Mouse (Mus musculus): ENCODE measurements around the gene Mecr. TPM values are rescaled to one million over a fixed set of nuclear protein-coding genes. Genes with fewer than 3 reads are reported as not detected.

Mecr gene
- polyA plus RNA-seq, 1 experiment from 2014 or later: 29.9 TPM

GRCm38 (mm10) chr4:131873293-131874168 lies 30.3 kb downstream of the Mecr start, which contains the start of gene Srsf4:
Srsf4 (plus strand) TSS chr4:131873617.
- Histone ChIP-seq H3K4me2 (ENCODE audit: low read length) (peak within 1 kb of the TSS; percentile 95), H3K4me1 (ENCODE audit: control insufficient read depth, insufficient read depth, low read length) (peaks cover 33% of the 10 kb centered on the region), H3K27me3 (ENCODE audit: control insufficient read depth, insufficient read depth, low read length) (no peaks in the 10 kb centered on the region), H3K9ac (replicated peaks; ENCODE audit: low read length) (peak within 1 kb of the TSS; percentile 100), H3K27ac (replicated peaks; ENCODE audit: low read depth, low read length) (peak within 1 kb of the TSS; percentile 100), H3K4me3 (replicated peaks; ENCODE audit: low read depth, low read length) (peak within 1 kb of the TSS; percentile 98), H3K9me3 (ENCODE audit: control insufficient read depth, low read length) (no peaks in the 10 kb centered on the region), H3K36me3 (ENCODE audit: control insufficient read depth, insufficient read depth, low read length) (0 out of 2 replicates have a peak, but pooled peaks cover 4% of the 10 kb centered on the region)
- DNase-seq (peak; percentile 99), ATAC-seq (ENCODE audit: low FRiP score, low TSS enrichment) (peak; percentile 96)
- WGBS: under 1% methylated on average over 103 of the region's 116 CpGs

GRCm38 (mm10) chr4:131874169-131874536 lies 30.9 kb downstream of the Mecr start:
- peak overlapping the region; percentile 95 for H3K4me2 ChIP-seq (ENCODE audit: low read length)
- H3K4me3 ChIP-seq (replicated peaks; ENCODE audit: low read depth, low read length): peak overlapping the region; percentile 98
- 0 out of 2 replicates have a peak, but pooled peaks cover 4% of the 10 kb centered on the region for H3K36me3 ChIP-seq (ENCODE audit: control insufficient read depth, insufficient read depth, low read length)
- peak overlapping the region; percentile 100 for H3K9ac ChIP-seq (replicated peaks; ENCODE audit: low read length)
- ATAC-seq (ENCODE audit: low FRiP score, low TSS enrichment) (no peak), DNase-seq (no peak)
- peaks cover 34% of the 10 kb centered on the region for H3K4me1 ChIP-seq (ENCODE audit: control insufficient read depth, insufficient read depth, low read length)
- WGBS: 0% methylated on average over 20 of the region's 20 CpGs
- peak overlapping the region; percentile 100 for H3K27ac ChIP-seq (replicated peaks; ENCODE audit: low read depth, low read length)
- no peaks in the 10 kb centered on the region for H3K27me3 ChIP-seq (ENCODE audit: control insufficient read depth, insufficient read depth, low read length)
- no peaks in the 10 kb centered on the region for H3K9me3 ChIP-seq (ENCODE audit: control insufficient read depth, low read length)

GRCm38 (mm10) chr4:131874567-131874966 lies 31.3 kb downstream of the Mecr start:
- Histone ChIP-seq H3K4me2 (ENCODE audit: low read length) (peak overlapping the region; percentile 95), H3K27me3 (ENCODE audit: control insufficient read depth, insufficient read depth, low read length) (no peaks in the 10 kb centered on the region), H3K9ac (replicated peaks; ENCODE audit: low read length) (peak overlapping the region; percentile 100), H3K36me3 (ENCODE audit: control insufficient read depth, insufficient read depth, low read length) (0 out of 2 replicates have a peak, but pooled peaks cover under 1% of the 10 kb centered on the region), H3K9me3 (ENCODE audit: control insufficient read depth, low read length) (no peaks in the 10 kb centered on the region), H3K27ac (replicated peaks; ENCODE audit: low read depth, low read length) (peak overlapping the region; percentile 100), H3K4me3 (replicated peaks; ENCODE audit: low read depth, low read length) (peak overlapping the region; percentile 98), H3K4me1 (ENCODE audit: control insufficient read depth, insufficient read depth, low read length) (peaks cover 37% of the 10 kb centered on the region)
- DNase-seq (peak; percentile 16), ATAC-seq (ENCODE audit: low FRiP score, low TSS enrichment) (no peak)
- 5% methylated on average over 11 of the region's 11 CpGs for WGBS

- peaks cover 39% of the 10 kb centered on the region for H3K4me1 ChIP-seq (ENCODE audit: control insufficient read depth, insufficient read depth, low read length)
Measured at GRCm38 (mm10) chr4:131875242-131875641, 32.0 kb downstream of the Mecr start.

GRCm38 (mm10) chr4:131876836-131877235 lies 33.6 kb downstream of the Mecr start:
- H3K4me3 ChIP-seq (replicated peaks; ENCODE audit: low read depth, low read length): no peak overlapping the region
- H3K9ac ChIP-seq (replicated peaks; ENCODE audit: low read length): no peak overlapping the region

More at GRCm38 (mm10) chr4:131875242-131875641, 32.0 kb downstream of the Mecr start:
- no peak for ATAC-seq (ENCODE audit: low FRiP score, low TSS enrichment)
- no peaks in the 10 kb centered on the region for H3K27me3 ChIP-seq (ENCODE audit: control insufficient read depth, insufficient read depth, low read length)
- 35% methylated on average over 3 of the region's 3 CpGs for WGBS
- H3K36me3 ChIP-seq (ENCODE audit: control insufficient read depth, insufficient read depth, low read length): no peaks in the 10 kb centered on the region
- H3K4me3 ChIP-seq (replicated peaks; ENCODE audit: low read depth, low read length): peak overlapping the region; percentile 98
- H3K9ac ChIP-seq (replicated peaks; ENCODE audit: low read length): peak overlapping the region; percentile 100; the same call in 1 of the 2 replicates
- no peak for DNase-seq
- H3K9me3 ChIP-seq (ENCODE audit: control insufficient read depth, low read length): no peaks in the 10 kb centered on the region
- H3K27ac ChIP-seq (replicated peaks; ENCODE audit: low read depth, low read length): no peak overlapping the region
- H3K4me2 ChIP-seq (ENCODE audit: low read length): peak overlapping the region; percentile 95

GRCm38 (mm10) chr4:131879692-131880091 lies 36.4 kb downstream of the Mecr start:
- Histone ChIP-seq H3K4me1 (ENCODE audit: control insufficient read depth, insufficient read depth, low read length) (peaks cover 45% of the 10 kb centered on the region), H3K27me3 (ENCODE audit: control insufficient read depth, insufficient read depth, low read length) (no peaks in the 10 kb centered on the region), H3K27ac (replicated peaks; ENCODE audit: low read depth, low read length) (no peak overlapping the region), H3K9ac (replicated peaks; ENCODE audit: low read length) (no peak overlapping the region), H3K9me3 (ENCODE audit: control insufficient read depth, low read length) (no peaks in the 10 kb centered on the region), H3K4me3 (replicated peaks; ENCODE audit: low read depth, low read length) (no peak overlapping the region), H3K4me2 (ENCODE audit: low read length) (no peak overlapping the region), H3K36me3 (ENCODE audit: control insufficient read depth, insufficient read depth, low read length) (no peaks in the 10 kb centered on the region)
- 43% methylated on average over 1 of the region's 1 CpGs for WGBS
- DNase-seq: no peak
- no peak for ATAC-seq (ENCODE audit: low FRiP score, low TSS enrichment)

More at GRCm38 (mm10) chr4:131876836-131877235, 33.6 kb downstream of the Mecr start:
- H3K27ac ChIP-seq (replicated peaks; ENCODE audit: low read depth, low read length): no peak overlapping the region
- no peaks in the 10 kb centered on the region for H3K27me3 ChIP-seq (ENCODE audit: control insufficient read depth, insufficient read depth, low read length)
- H3K4me1 ChIP-seq (ENCODE audit: control insufficient read depth, insufficient read depth, low read length): peaks cover 44% of the 10 kb centered on the region
- ATAC-seq (ENCODE audit: low FRiP score, low TSS enrichment) (no peak), DNase-seq (no peak)
- H3K36me3 ChIP-seq (ENCODE audit: control insufficient read depth, insufficient read depth, low read length): no peaks in the 10 kb centered on the region
- H3K9me3 ChIP-seq (ENCODE audit: control insufficient read depth, low read length): no peaks in the 10 kb centered on the region
- WGBS: 59% methylated on average over 2 of the region's 2 CpGs
- peak overlapping the region; percentile 95 for H3K4me2 ChIP-seq (ENCODE audit: low read length)

- H3K27ac ChIP-seq (replicated peaks; ENCODE audit: low read depth, low read length): no peak overlapping the region
- no peak overlapping the region for H3K9ac ChIP-seq (replicated peaks; ENCODE audit: low read length)
- H3K9me3 ChIP-seq (ENCODE audit: control insufficient read depth, low read length): no peaks in the 10 kb centered on the region
- peaks cover 32% of the 10 kb centered on the region for H3K4me1 ChIP-seq (ENCODE audit: control insufficient read depth, insufficient read depth, low read length)
- ATAC-seq (ENCODE audit: low FRiP score, low TSS enrichment): no peak
- no peaks in the 10 kb centered on the region for H3K27me3 ChIP-seq (ENCODE audit: control insufficient read depth, insufficient read depth, low read length)
- DNase-seq: no peak
- no peak overlapping the region for H3K4me3 ChIP-seq (replicated peaks; ENCODE audit: low read depth, low read length)
- WGBS: 84% methylated on average over 7 of the region's 7 CpGs
- peaks cover 12% of the 10 kb centered on the region for H3K36me3 ChIP-seq (ENCODE audit: control insufficient read depth, insufficient read depth, low read length)
- no peak overlapping the region for H3K4me2 ChIP-seq (ENCODE audit: low read length)
Measured at GRCm38 (mm10) chr4:131881306-131881705, 38.0 kb downstream of the Mecr start.

GRCm38 (mm10) chr4:131883571-131883970 lies 40.3 kb downstream of the Mecr start:
- no peak overlapping the region for H3K4me2 ChIP-seq (ENCODE audit: low read length)

More at GRCm38 (mm10) chr4:131883571-131883970, 40.3 kb downstream of the Mecr start:
- no peaks in the 10 kb centered on the region for H3K27me3 ChIP-seq (ENCODE audit: control insufficient read depth, insufficient read depth, low read length)
- no peaks in the 10 kb centered on the region for H3K9me3 ChIP-seq (ENCODE audit: control insufficient read depth, low read length)
- H3K27ac ChIP-seq (replicated peaks; ENCODE audit: low read depth, low read length): no peak overlapping the region
- no peak overlapping the region for H3K4me3 ChIP-seq (replicated peaks; ENCODE audit: low read depth, low read length)
- ATAC-seq (ENCODE audit: low FRiP score, low TSS enrichment) (no peak), DNase-seq (no peak)
- whole genome bisulfite sequencing: 79% methylated on average over 6 of the region's 6 CpGs
- H3K36me3 ChIP-seq (ENCODE audit: control insufficient read depth, insufficient read depth, low read length): peaks cover 14% of the 10 kb centered on the region
- H3K4me1 ChIP-seq (ENCODE audit: control insufficient read depth, insufficient read depth, low read length): peaks cover 21% of the 10 kb centered on the region
- H3K9ac ChIP-seq (replicated peaks; ENCODE audit: low read length): no peak overlapping the region

All from midbrain, embryonic 14.5 days (tissue).